Mouse (Mus musculus) forebrain, postnatal 0 days (tissue): Measurements from ENCODE around the gene Ncoa1. TPM values are rescaled to one million over a fixed set of nuclear protein-coding genes. Genes with fewer than 3 reads are reported as not detected.
"Not testable (repeated sequence)": the region's sequence is repeated elsewhere in the genome, so short reads cannot be mapped to it uniquely, and the experiment has no call there.

Experiments used
- ATAC-seq: fragments of 200-750 bp; cut with Nextera tagmentation; 2 replicates; pipeline ENCODE4 v1.8.0; 2017; ENCODE audit warnings: mild to moderate bottlenecking, moderate library complexity
- DNase-seq: peaks from one replicate; pipeline ENCODE4 v3.0.0-alpha.2; 2015
- H3K27ac ChIP-seq: fragments of 300-500 bp; sonication (generic); 2 replicates; pipeline ENCODE4 v1.5.1; 2014; ENCODE audit warnings: low read depth, mild to moderate bottlenecking, antibody characterized with exemption, low read length, moderate library complexity, mixed read lengths
- H3K27me3 ChIP-seq: fragments of 300-500 bp; sonication (generic); 2 replicates; pipeline ENCODE4 v1.6.1; 2014; ENCODE audit warnings: mild to moderate bottlenecking, low read length, mixed read lengths; ENCODE audit not compliant: insufficient read depth
- H3K36me3 ChIP-seq: fragments of 300-500 bp; sonication (generic); 2 replicates; pipeline ENCODE4 v1.6.1; 2014; ENCODE audit warnings: mild to moderate bottlenecking, moderate library complexity; ENCODE audit not compliant: insufficient read depth
- H3K4me1 ChIP-seq: fragments of 300-500 bp; sonication (generic); 2 replicates; pipeline ENCODE4 v1.6.1; 2014; ENCODE audit warnings: antibody characterized with exemption; ENCODE audit not compliant: insufficient read depth
- H3K4me2 ChIP-seq: fragments of 300-500 bp; sonication (generic); 2 replicates; pipeline ENCODE4 v1.6.1; 2014; ENCODE audit warnings: low read depth, mild to moderate bottlenecking, moderate library complexity
- H3K4me3 ChIP-seq: fragments of 300-500 bp; sonication (generic); 2 replicates; pipeline ENCODE4 v1.5.1; 2014; ENCODE audit warnings: low read depth, low read length, mixed read lengths
- H3K9ac ChIP-seq: fragments of 300-500 bp; sonication (generic); 2 replicates; pipeline ENCODE4 v1.6.1; 2014; ENCODE audit warnings: mild to moderate bottlenecking
- H3K9me3 ChIP-seq: fragments of 300-500 bp; sonication (generic); 2 replicates; pipeline ENCODE4 v1.6.1; 2016; ENCODE audit warnings: low read length
- CTCF ChIP-seq: sonication (generic); IDR thresholded peaks from 2 replicates; pipeline ENCODE4 v1.5.1; 2016; ENCODE audit warnings: antibody characterized with exemption, control low read depth, low read depth
- WGBS: fragments of 180-500 bp; shearing (Covaris S2); extraction: QIAGEN DNeasy Blood & Tissue Kit; methylation state at CpG from one replicate; pipeline ENCODE4 v1.1.7; 2014; 5-methylcytosine and 5-hydroxymethylcytosine counted together
- polyA plus RNA-seq: library from polyadenylated mRNA; unstranded; fragments of >200 nt; fragmentation: Nextera tagmentation; extraction: Ambion mirVana; gene quantifications from 2 replicates; pipeline ENCODE4 v1.2.1, GENCODE M21; 2015
- total RNA-seq: library from RNA; depleted of rRNA; stranded (reverse); fragments of >200 nt; gene quantifications from 2 replicates; pipeline ENCODE4 v1.2.3, GENCODE M21; 2014

Gene Ncoa1
- total and polyA plus RNA-seq, 2 experiments from 2014 or later = 20.2 to 46.1 TPM

GRCm38 (mm10) chr12:4267765-4268164 is 209.2 kb downstream of the Ncoa1 start:
- Histone ChIP-seq H3K4me1 (no peaks in the 10 kb centered on the region), H3K9ac (no peak overlapping the region), H3K4me2 (no peak overlapping the region), H3K36me3 (peaks cover 41% of the 10 kb centered on the region), H3K27me3 (no peaks in the 10 kb centered on the region), H3K4me3 (no peak overlapping the region), H3K27ac (no peak overlapping the region), H3K9me3 (no peaks in the 10 kb centered on the region)
- 95% methylated on average over 4 of the region's 4 CpGs for WGBS
- no peak for TF ChIP-seq CTCF
- ATAC-seq (no peak), DNase-seq (no peak)

- WGBS = 95% methylated on average over 16 of the region's 16 CpGs
- ATAC-seq = no peak
- no peak for TF ChIP-seq CTCF
- no peak overlapping the region for H3K4me2 ChIP-seq
- H3K4me3 ChIP-seq = no peak overlapping the region
- H3K4me1 ChIP-seq = no peaks in the 10 kb centered on the region
- no peaks in the 10 kb centered on the region for H3K27me3 ChIP-seq
- no peak overlapping the region for H3K27ac ChIP-seq
- no peak overlapping the region for H3K9ac ChIP-seq
- DNase-seq = no peak
- peaks cover 46% of the 10 kb centered on the region for H3K36me3 ChIP-seq
- H3K9me3 ChIP-seq = no peaks in the 10 kb centered on the region
These were observed 224.0 kb downstream of the Ncoa1 start for GRCm38 (mm10) chr12:4252742-4253655.

- H3K4me2 ChIP-seq = no peak overlapping the region
- DNase-seq (no peak), ATAC-seq (no peak)
- no peaks in the 10 kb centered on the region for H3K4me1 ChIP-seq
- H3K4me3 ChIP-seq = no peak overlapping the region
- H3K27ac ChIP-seq = no peak overlapping the region
- 89% methylated on average over 6 of the region's 6 CpGs for WGBS
- H3K9ac ChIP-seq = no peak overlapping the region
- TF ChIP-seq CTCF = no peak
- peaks cover 39% of the 10 kb centered on the region for H3K36me3 ChIP-seq
- H3K27me3 ChIP-seq = no peaks in the 10 kb centered on the region
- H3K9me3 ChIP-seq = no peaks in the 10 kb centered on the region
These were observed 227.2 kb downstream of the Ncoa1 start for GRCm38 (mm10) chr12:4249786-4250185.

GRCm38 (mm10) chr12:4245742-4246141 is 231.2 kb downstream of the Ncoa1 start:
- DNase-seq = no peak
- no peak overlapping the region for H3K27ac ChIP-seq
- H3K9ac ChIP-seq = no peak overlapping the region
- peak; percentile 20; the same call in 1 of the 2 replicates for ATAC-seq
- H3K27me3 ChIP-seq = no peaks in the 10 kb centered on the region
- peaks cover 11% of the 10 kb centered on the region for H3K36me3 ChIP-seq
- TF ChIP-seq CTCF = no peak
- no peak overlapping the region for H3K4me3 ChIP-seq
- H3K4me2 ChIP-seq = no peak overlapping the region
- H3K9me3 ChIP-seq = no peaks in the 10 kb centered on the region
- WGBS = 88% methylated on average over 10 of the region's 10 CpGs
- H3K4me1 ChIP-seq = no peaks in the 10 kb centered on the region

- DNase-seq (no peak), ATAC-seq (no peak)
- Histone ChIP-seq H3K9me3 (no peaks in the 10 kb centered on the region), H3K9ac (no peak overlapping the region), H3K4me1 (no peaks in the 10 kb centered on the region), H3K4me3 (no peak overlapping the region), H3K27me3 (no peaks in the 10 kb centered on the region), H3K4me2 (no peak overlapping the region), H3K27ac (no peak overlapping the region), H3K36me3 (peaks cover 7% of the 10 kb centered on the region; the same call in 1 of the 2 replicates)
- no peak for TF ChIP-seq CTCF
- WGBS = 84% methylated on average over 2 of the region's 2 CpGs
These were observed 233.2 kb downstream of the Ncoa1 start for GRCm38 (mm10) chr12:4243805-4244204.

GRCm38 (mm10) chr12:4240281-4240680 is 236.7 kb downstream of the Ncoa1 start:
- ATAC-seq, H3K36me3 ChIP-seq, H3K4me2 ChIP-seq, H3K4me3 ChIP-seq, DNase-seq, H3K9me3 ChIP-seq, H3K9ac ChIP-seq, H3K27ac ChIP-seq, H3K4me1 ChIP-seq, H3K27me3 ChIP-seq: not testable (repeated sequence)
- 89% methylated on average over 8 of the region's 8 CpGs for WGBS

- Histone ChIP-seq H3K36me3 (no peaks in the 10 kb centered on the region; the same call in 1 of the 2 replicates), H3K27me3 (no peaks in the 10 kb centered on the region), H3K4me3 (no peak overlapping the region), H3K4me2 (no peak overlapping the region), H3K27ac (no peak overlapping the region), H3K9ac (no peak overlapping the region), H3K4me1 (peaks cover 3% of the 10 kb centered on the region), H3K9me3 (no peaks in the 10 kb centered on the region)
- DNase-seq (no peak), ATAC-seq (no peak)
- no peak for TF ChIP-seq CTCF
- 95% methylated on average over 15 of the region's 15 CpGs for WGBS
These were observed 239.5 kb downstream of the Ncoa1 start for GRCm38 (mm10) chr12:4237481-4237880.
